Mouse (Mus musculus): Measurements from ENCODE around the gene Bcl9l. TPM values are rescaled to one million over a fixed set of nuclear protein-coding genes. Genes with fewer than 3 reads are reported as not detected.
A peak's percentile ranks its signal among the peaks of the same experiment; 100 is the strongest.

Gene Bcl9l
- polyA plus RNA-seq, 1 experiment from 2014 or later: 4.8 TPM

GRCm38 (mm10) chr9:44454891-44455220 lies 27.8 kb upstream of the Bcl9l start, which contains the start of gene Upk2:
Upk2 (minus strand) TSS chr9:44454976.
- no peak within 1 kb of the TSS for H3K9ac ChIP-seq (ENCODE audit: low read depth, low read length)
- no peaks in the 10 kb centered on the region; the same call in 1 of the 2 replicates for H3K27me3 ChIP-seq (replicated peaks; ENCODE audit: control insufficient read depth, insufficient read depth, low read length)
- no peak within 1 kb of the TSS for H3K4me3 ChIP-seq (ENCODE audit: low read depth, low read length)
- H3K4me1 ChIP-seq (replicated peaks; ENCODE audit: control insufficient read depth, insufficient read depth, low read length): no peaks in the 10 kb centered on the region
- no peaks in the 10 kb centered on the region for H3K36me3 ChIP-seq (ENCODE audit: control insufficient read depth, insufficient read depth)
- TF ChIP-seq CTCF (IDR thresholded peaks at IDR 0.05; ENCODE audit: low read depth): peak; percentile 62
- H3K9me3 ChIP-seq (ENCODE audit: control insufficient read depth): no peaks in the 10 kb centered on the region
- H3K27ac ChIP-seq (ENCODE audit: low read depth, low read length): no peak within 1 kb of the TSS
- ATAC-seq: no peak
- H3K4me2 ChIP-seq (replicated peaks; ENCODE audit: low read depth): peak within 1 kb of the TSS; percentile 30; the same call in 1 of the 2 replicates
- WGBS: 26% methylated on average over 4 of the region's 4 CpGs

GRCm38 (mm10) chr9:44457035-44457742 lies 25.4 kb upstream of the Bcl9l start:
- Histone ChIP-seq H3K4me3 (ENCODE audit: low read depth, low read length) (no peak overlapping the region), H3K36me3 (ENCODE audit: control insufficient read depth, insufficient read depth) (no peaks in the 10 kb centered on the region), H3K4me1 (replicated peaks; ENCODE audit: control insufficient read depth, insufficient read depth, low read length) (no peaks in the 10 kb centered on the region), H3K9me3 (ENCODE audit: control insufficient read depth) (no peaks in the 10 kb centered on the region), H3K9ac (ENCODE audit: low read depth, low read length) (no peak overlapping the region), H3K27me3 (replicated peaks; ENCODE audit: control insufficient read depth, insufficient read depth, low read length) (no peaks in the 10 kb centered on the region; the same call in 1 of the 2 replicates), H3K27ac (ENCODE audit: low read depth, low read length) (no peak overlapping the region), H3K4me2 (replicated peaks; ENCODE audit: low read depth) (no peak overlapping the region)
- whole genome bisulfite sequencing: 10% methylated on average over 11 of the region's 11 CpGs
- TF ChIP-seq CTCF (IDR thresholded peaks at IDR 0.05; ENCODE audit: low read depth): no peak
- ATAC-seq: no peak

- H3K4me1 ChIP-seq (replicated peaks; ENCODE audit: control insufficient read depth, insufficient read depth, low read length): no peaks in the 10 kb centered on the region
- H3K4me3 ChIP-seq (ENCODE audit: low read depth, low read length): no peak overlapping the region
- WGBS: 72% methylated on average over 5 of the region's 5 CpGs
- no peak overlapping the region for H3K27ac ChIP-seq (ENCODE audit: low read depth, low read length)
- H3K27me3 ChIP-seq (replicated peaks; ENCODE audit: control insufficient read depth, insufficient read depth, low read length): no peaks in the 10 kb centered on the region
- H3K36me3 ChIP-seq (ENCODE audit: control insufficient read depth, insufficient read depth): no peaks in the 10 kb centered on the region
- H3K4me2 ChIP-seq (replicated peaks; ENCODE audit: low read depth): no peak overlapping the region
- ATAC-seq: no peak
- H3K9me3 ChIP-seq (ENCODE audit: control insufficient read depth): no peaks in the 10 kb centered on the region
- H3K9ac ChIP-seq (ENCODE audit: low read depth, low read length): no peak overlapping the region
- TF ChIP-seq CTCF (IDR thresholded peaks at IDR 0.05; ENCODE audit: low read depth): no peak
Measured at GRCm38 (mm10) chr9:44461950-44462349, 20.7 kb upstream of the Bcl9l start.

DNA sequence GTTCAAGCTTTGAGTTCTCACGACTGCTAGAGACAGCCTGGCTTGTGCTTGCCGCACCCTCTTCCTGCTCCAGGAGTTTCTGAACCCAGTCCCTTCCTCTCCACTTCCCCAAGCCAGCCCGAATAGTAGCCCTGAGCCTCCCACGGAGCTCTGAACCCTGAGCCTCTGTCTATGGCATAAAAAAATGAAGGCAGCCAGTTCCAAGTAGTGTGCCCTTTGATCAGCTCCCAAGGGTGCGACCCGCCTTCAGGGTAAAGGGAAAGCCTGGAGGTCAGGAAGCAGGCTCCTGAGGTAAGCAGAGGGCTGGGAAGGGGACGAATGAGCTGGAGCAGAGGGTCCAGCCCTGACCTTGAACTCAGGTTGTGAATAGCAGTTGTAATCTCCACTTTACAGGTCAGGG lies 14.4 kb upstream of the Bcl9l start:
- H3K4me2 ChIP-seq (replicated peaks; ENCODE audit: low read depth): no peak overlapping the region; the same call in 1 of the 2 replicates
- H3K4me1 ChIP-seq (replicated peaks; ENCODE audit: control insufficient read depth, insufficient read depth, low read length): no peaks in the 10 kb centered on the region; the same call in 1 of the 2 replicates
- no peak for TF ChIP-seq CTCF (IDR thresholded peaks at IDR 0.05; ENCODE audit: low read depth)
- no peaks in the 10 kb centered on the region for H3K36me3 ChIP-seq (ENCODE audit: control insufficient read depth, insufficient read depth)
- no peaks in the 10 kb centered on the region for H3K9me3 ChIP-seq (ENCODE audit: control insufficient read depth)
- H3K4me3 ChIP-seq (ENCODE audit: low read depth, low read length): no peak overlapping the region
- WGBS: 28% methylated on average over 7 of the region's 7 CpGs
- H3K9ac ChIP-seq (ENCODE audit: low read depth, low read length): no peak overlapping the region
- H3K27me3 ChIP-seq (replicated peaks; ENCODE audit: control insufficient read depth, insufficient read depth, low read length): no peaks in the 10 kb centered on the region
- peak; percentile 47 for ATAC-seq
- H3K27ac ChIP-seq (ENCODE audit: low read depth, low read length): no peak overlapping the region

DNA sequence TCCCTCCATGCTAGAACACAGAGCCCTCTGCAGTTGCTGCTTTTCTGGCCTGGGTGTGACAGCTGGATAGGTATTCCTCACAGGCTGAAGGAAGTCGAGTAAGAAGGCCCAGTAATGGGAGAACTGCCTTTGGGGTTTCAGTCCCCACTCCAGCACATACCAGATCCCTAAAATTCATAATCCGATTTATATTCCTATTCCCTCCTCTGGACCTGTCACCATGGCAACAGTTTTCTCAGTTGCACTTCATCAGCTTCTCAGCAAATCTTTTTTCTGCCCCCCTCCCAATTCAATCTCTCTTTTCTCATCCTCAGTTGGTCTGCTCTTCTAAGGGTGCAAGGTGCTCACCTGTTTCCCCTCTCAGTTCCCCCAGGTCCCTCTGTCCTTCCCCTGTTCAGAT lies 13.8 kb upstream of the Bcl9l start:
- Histone ChIP-seq H3K27me3 (replicated peaks; ENCODE audit: control insufficient read depth, insufficient read depth, low read length) (no peaks in the 10 kb centered on the region), H3K4me2 (replicated peaks; ENCODE audit: low read depth) (no peak overlapping the region), H3K4me1 (replicated peaks; ENCODE audit: control insufficient read depth, insufficient read depth, low read length) (no peaks in the 10 kb centered on the region; the same call in 1 of the 2 replicates), H3K27ac (ENCODE audit: low read depth, low read length) (no peak overlapping the region), H3K4me3 (ENCODE audit: low read depth, low read length) (no peak overlapping the region), H3K9ac (ENCODE audit: low read depth, low read length) (no peak overlapping the region), H3K9me3 (ENCODE audit: control insufficient read depth) (no peaks in the 10 kb centered on the region), H3K36me3 (ENCODE audit: control insufficient read depth, insufficient read depth) (no peaks in the 10 kb centered on the region)
- 42% methylated on average over 2 of the region's 2 CpGs for WGBS
- TF ChIP-seq CTCF (IDR thresholded peaks at IDR 0.05; ENCODE audit: low read depth): no peak
- ATAC-seq: no peak

- Histone ChIP-seq H3K27ac (ENCODE audit: low read depth, low read length) (no peak overlapping the region), H3K27me3 (replicated peaks; ENCODE audit: control insufficient read depth, insufficient read depth, low read length) (no peaks in the 10 kb centered on the region), H3K9ac (ENCODE audit: low read depth, low read length) (no peak overlapping the region), H3K4me2 (replicated peaks; ENCODE audit: low read depth) (no peak overlapping the region), H3K4me1 (replicated peaks; ENCODE audit: control insufficient read depth, insufficient read depth, low read length) (peaks cover 3% of the 10 kb centered on the region; the same call in 1 of the 2 replicates), H3K36me3 (ENCODE audit: control insufficient read depth, insufficient read depth) (no peaks in the 10 kb centered on the region), H3K9me3 (ENCODE audit: control insufficient read depth) (no peaks in the 10 kb centered on the region), H3K4me3 (ENCODE audit: low read depth, low read length) (no peak overlapping the region)
- ATAC-seq: no peak
- 59% methylated on average over 3 of the region's 3 CpGs for WGBS
- peak; percentile 49 for TF ChIP-seq CTCF (IDR thresholded peaks at IDR 0.05; ENCODE audit: low read depth)
Measured at GRCm38 (mm10) chr9:44473184-44473583, 9.4 kb upstream of the Bcl9l start.
